Mouse (Mus musculus): ENCODE data around the gene Ptpn3. TPM values are rescaled to one million over a fixed set of nuclear protein-coding genes. Genes with fewer than 3 reads are reported as not detected.

Gene Ptpn3
- total and polyA plus RNA-seq, 3 experiments: 4.7 to 8.4 TPM; not detected in 1

GRCm38 (mm10) chr4:57178881-57179280, 122.8 kb downstream of the Ptpn3 start:
- DNase-seq (ENCODE audit: low read depth, low spot score): no peak
- Histone ChIP-seq H3K9ac (ENCODE audit: control insufficient read depth, low read depth, low read length, poor library complexity, severe bottlenecking) (no peak overlapping the region), H3K4me1 (ENCODE audit: control insufficient read depth in 1 of 2, insufficient read depth in 2 of 2, low read length in 2 of 2) (no peaks in the 10 kb centered on the region), H3K9me3 (replicated peaks; ENCODE audit: insufficient read depth, low read length) (no peaks in the 10 kb centered on the region), H3K4me3 (ENCODE audit: control insufficient read depth in 1 of 2, insufficient read depth in 1 of 2, low read depth in 2 of 2, low read length in 2 of 2) (no peak overlapping the region), H3K27ac (ENCODE audit: control insufficient read depth, low read depth, low read length) (no peak overlapping the region), H3K79me2 (ENCODE audit: control insufficient read depth, insufficient read depth, low read length, poor library complexity) (no peaks in the 10 kb centered on the region), H3K27me3 (ENCODE audit: control insufficient read depth in 1 of 2, insufficient read depth in 2 of 2, low read length in 2 of 2) (peaks cover 0 to 1% of the 10 kb centered on the region in 2 experiments; a peak in 2 of 4 replicates), H3K36me3 (ENCODE audit: control insufficient read depth in 1 of 2, insufficient read depth in 2 of 2, low read length in 2 of 2) (no peaks in the 10 kb centered on the region)
- no peak for TF ChIP-seq TCF12 (IDR thresholded peaks at IDR 0.05; ENCODE audit: low read depth, low read length)
- no peak for TF ChIP-seq KAT2A (conservative IDR thresholded peaks at IDR 0.05; ENCODE audit: low read depth, low read length)
- TF ChIP-seq MYB (IDR thresholded peaks at IDR 0.05; ENCODE audit: low read depth, low read length): no peak
- TF ChIP-seq JUND (IDR thresholded peaks at IDR 0.05; ENCODE audit: low read depth, low read length): no peak
- TF ChIP-seq SMC3 (IDR thresholded peaks at IDR 0.05; ENCODE audit: low read depth, low read length): no peak
- no peak for TF ChIP-seq NELFE (IDR thresholded peaks at IDR 0.05; ENCODE audit: low read depth, low read length)
- TF ChIP-seq NRF1 (IDR thresholded peaks at IDR 0.05; ENCODE audit: insufficient read depth, low read depth, low read length, poor library complexity, severe bottlenecking): no peak
- TF ChIP-seq MEF2A (IDR thresholded peaks at IDR 0.05; ENCODE audit: extremely low read depth, insufficient replicate concordance, low read depth, low read length, poor library complexity, severe bottlenecking): no peak
- TF ChIP-seq ZC3H11A (IDR thresholded peaks at IDR 0.05; ENCODE audit: low read depth, low read length): no peak
- TF ChIP-seq CHD2 (IDR thresholded peaks at IDR 0.05; ENCODE audit: low read length): no peak
- TF ChIP-seq MAZ (IDR thresholded peaks at IDR 0.05; ENCODE audit: low read depth, low read length): no peak
- no peak for TF ChIP-seq MAFK (IDR thresholded peaks at IDR 0.05; ENCODE audit: borderline replicate concordance, low read depth, low read length)
- no peak for TF ChIP-seq ZMIZ1 (IDR thresholded peaks at IDR 0.05; ENCODE audit: low read depth, low read length)
- TF ChIP-seq USF1 (IDR thresholded peaks at IDR 0.05; ENCODE audit: low read depth, low read length): no peak
- TF ChIP-seq E2F4 (IDR thresholded peaks at IDR 0.05; ENCODE audit: borderline replicate concordance, low read depth, low read length): no peak
- TF ChIP-seq CTCF (IDR thresholded peaks at IDR 0.05 in 2 of 3, conservative IDR thresholded peaks at IDR 0.05 in 1 of 3; ENCODE audit: control insufficient read depth in 1 of 3, insufficient read depth in 1 of 3, low read depth in 2 of 3, low read length in 3 of 3, poor library complexity in 1 of 3, severe bottlenecking in 1 of 3): no peak
- no peak for TF ChIP-seq TBP (IDR thresholded peaks at IDR 0.05; ENCODE audit: low read depth, low read length)
- TF ChIP-seq UBTF (IDR thresholded peaks at IDR 0.05; ENCODE audit: borderline replicate concordance, insufficient read depth, low read depth, low read length): no peak
- no peak for TF ChIP-seq RCOR1 (IDR thresholded peaks at IDR 0.05; ENCODE audit: low read depth, low read length)

DNA sequence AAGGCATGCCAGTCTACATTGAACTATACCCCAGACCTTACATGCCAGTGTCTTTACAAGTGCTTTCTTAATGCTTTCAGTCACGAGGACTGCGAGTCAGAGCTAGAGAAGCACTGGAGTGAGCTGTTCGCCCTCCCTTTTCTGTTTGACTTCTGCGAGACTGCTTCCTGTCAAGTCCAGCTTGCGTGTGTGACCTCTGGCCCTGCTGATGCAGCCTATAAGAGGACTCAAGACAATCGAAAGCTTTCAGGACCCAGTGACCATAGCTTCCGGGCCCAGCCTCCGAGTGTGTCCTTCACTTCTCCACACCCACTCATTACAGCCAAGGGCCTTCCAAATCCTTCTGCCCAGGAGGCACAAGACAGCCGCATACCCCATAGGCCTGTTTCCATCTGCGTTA, 126.3 kb downstream of the Ptpn3 start:
- no peak overlapping the region for H3K9ac ChIP-seq (ENCODE audit: control insufficient read depth, low read depth, low read length, poor library complexity, severe bottlenecking)
- H3K27me3 ChIP-seq (ENCODE audit: control insufficient read depth in 1 of 2, insufficient read depth in 2 of 2, low read length in 2 of 2): peaks cover 0 to 1% of the 10 kb centered on the region in 2 experiments; a peak in 1 of 4 replicates
- H3K4me1 ChIP-seq (ENCODE audit: control insufficient read depth in 1 of 2, insufficient read depth in 2 of 2, low read length in 2 of 2): no peaks in the 10 kb centered on the region
- DNase-seq (ENCODE audit: low read depth, low spot score): no peak
- TF ChIP-seq MAZ (IDR thresholded peaks at IDR 0.05; ENCODE audit: low read depth, low read length) (no peak), NRF1 (IDR thresholded peaks at IDR 0.05; ENCODE audit: insufficient read depth, low read depth, low read length, poor library complexity, severe bottlenecking) (no peak), ZNF384 (IDR thresholded peaks at IDR 0.05; ENCODE audit: low read depth, low read length) (no peak)
- no peak overlapping the region for H3K27ac ChIP-seq (ENCODE audit: control insufficient read depth, low read depth, low read length)
- no peaks in the 10 kb centered on the region for H3K36me3 ChIP-seq (ENCODE audit: control insufficient read depth in 1 of 2, insufficient read depth in 2 of 2, low read length in 2 of 2)
- no peaks in the 10 kb centered on the region for H3K79me2 ChIP-seq (ENCODE audit: control insufficient read depth, insufficient read depth, low read length, poor library complexity)
- no peaks in the 10 kb centered on the region for H3K9me3 ChIP-seq (replicated peaks; ENCODE audit: insufficient read depth, low read length)
- no peak overlapping the region for H3K4me3 ChIP-seq (ENCODE audit: control insufficient read depth in 1 of 2, insufficient read depth in 1 of 2, low read depth in 2 of 2, low read length in 2 of 2)
